Mouse (Mus musculus) cerebellum, adult 2 months (tissue): ENCODE results near the gene Rbms2. TPM values are rescaled to one million over a fixed set of nuclear protein-coding genes. Genes with fewer than 3 reads are reported as not detected.
A peak's percentile ranks its signal among the peaks of the same experiment; 100 is the strongest.

Experiments
- DNase-seq, 2 experiments: peaks; one replicate each; pipeline ENCODE4 v3.0.0; 2021
- H3K27ac ChIP-seq: fragments of 200-500 bp; 2 replicates; pipeline ENCODE4 v1.5.1; 2012; ENCODE audit warnings: low read length, control low read depth, inconsistent platforms; ENCODE audit not compliant: insufficient read depth
- H3K27me3 ChIP-seq: fragments of 200-500 bp; 2 replicates; pipeline ENCODE4 v1.6.1; 2012; ENCODE audit warnings: inconsistent platforms, mild to moderate bottlenecking, low read length, moderate library complexity; ENCODE audit not compliant: control insufficient read depth, insufficient read depth
- H3K4me1 ChIP-seq: fragments of 200-500 bp; 2 replicates; pipeline ENCODE4 v1.6.1; 2011; ENCODE audit warnings: low read length; ENCODE audit not compliant: control insufficient read depth, insufficient read depth
- H3K4me3 ChIP-seq: fragments of 200-500 bp; replicated peaks from 2 replicates; pipeline ENCODE3; 2011; ENCODE audit warnings: mild to moderate bottlenecking, low read depth, low read length, control low read depth; ENCODE audit not compliant: insufficient read depth
- CTCF ChIP-seq: fragments of 200-500 bp; IDR thresholded peaks from 2 replicates; pipeline ENCODE4 v1.5.1; 2011; ENCODE audit warnings: low read depth, mild to moderate bottlenecking, control low read depth, low read length, moderate library complexity, borderline replicate concordance; ENCODE audit not compliant: insufficient read depth
- POLR2A ChIP-seq: fragments of 200-500 bp; IDR thresholded peaks from 2 replicates; pipeline ENCODE4 v1.6.1; 2011; ENCODE audit warnings: low read length, control low read depth, borderline replicate concordance; ENCODE audit not compliant: insufficient read depth
- WGBS: fragments of 180-500 bp; shearing (Covaris S2); methylation state at CpG from one replicate; pipeline ENCODE4 v1.1.7; 2018; 5-methylcytosine and 5-hydroxymethylcytosine counted together
- polyA plus RNA-seq: library from polyadenylated mRNA; depleted of rRNA; stranded (reverse); fragments of >200 nt; gene quantifications from 2 replicates; pipeline ENCODE4 v1.2.3, GENCODE M21; 2012

Gene Rbms2
- polyA plus RNA-seq, 1 experiment: 23.7 TPM

DNA sequence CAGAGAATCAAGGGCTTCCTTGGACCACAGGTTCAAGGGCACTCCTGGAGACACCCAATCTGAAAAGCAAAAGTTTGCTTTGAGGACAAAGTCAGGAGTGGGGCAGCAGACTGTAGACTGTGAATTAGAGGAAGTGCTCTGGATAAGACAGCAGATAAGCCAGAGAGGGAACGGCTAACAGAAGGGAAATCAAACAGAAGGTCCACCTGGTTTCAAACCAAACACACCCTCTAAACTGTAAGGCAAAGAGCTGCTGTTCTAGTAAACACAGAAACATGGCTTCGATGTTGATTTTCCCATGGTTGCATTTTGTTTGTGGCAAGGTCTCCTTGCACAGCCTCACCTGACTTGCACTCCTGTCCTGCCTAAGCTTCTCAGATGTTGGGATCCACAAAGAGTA lies 11.4 kb upstream of the Rbms2 start:
- no peak for TF ChIP-seq CTCF
- no peak for TF ChIP-seq POLR2A
- no peak for DNase-seq
- Histone ChIP-seq H3K4me3 (no peak overlapping the region), H3K27me3 (no peaks in the 10 kb centered on the region), H3K4me1 (no peaks in the 10 kb centered on the region), H3K27ac (no peak overlapping the region)
- 91% methylated on average over 2 of the region's 2 CpGs for WGBS

GRCm38 (mm10) chr10:128188242-128188877 lies 8.3 kb upstream of the Rbms2 start:
- no peaks in the 10 kb centered on the region for H3K4me1 ChIP-seq
- 49% methylated on average over 2 of the region's 2 CpGs for WGBS
- no peaks in the 10 kb centered on the region for H3K27me3 ChIP-seq
- no peak overlapping the region for H3K27ac ChIP-seq
- H3K4me3 ChIP-seq: no peak overlapping the region
- peak; percentile 58 to 77 for DNase-seq
- TF ChIP-seq CTCF (peak; percentile 56), POLR2A (no peak)

GRCm38 (mm10) chr10:128187181-128187605 lies 7.1 kb upstream of the Rbms2 start:
- no peak overlapping the region for H3K27ac ChIP-seq
- no peaks in the 10 kb centered on the region for H3K27me3 ChIP-seq
- no peak overlapping the region for H3K4me3 ChIP-seq
- no peak for TF ChIP-seq POLR2A
- TF ChIP-seq CTCF: no peak
- DNase-seq: no peak
- H3K4me1 ChIP-seq: no peaks in the 10 kb centered on the region
- WGBS: 78% methylated on average over 5 of the region's 5 CpGs

DNA sequence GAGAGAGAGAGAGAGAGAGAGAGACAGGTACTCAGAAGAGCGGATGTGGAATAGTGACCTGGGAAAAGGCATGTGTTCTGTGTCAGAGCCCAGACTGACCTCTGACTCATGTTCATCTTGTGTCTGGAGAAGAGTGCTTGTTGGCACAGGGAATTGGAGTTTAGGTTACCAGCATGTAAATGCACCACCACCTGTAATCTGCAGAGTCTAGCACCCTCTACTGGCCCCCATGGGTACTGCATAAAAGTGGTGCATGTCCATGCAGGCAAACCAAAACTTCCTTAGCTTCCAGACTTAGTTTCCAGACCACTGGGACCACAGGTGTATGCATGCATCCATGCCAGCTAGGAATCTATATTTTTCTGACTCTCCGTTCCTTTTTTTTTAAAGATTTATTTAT lies 5.9 kb upstream of the Rbms2 start:
- no peak overlapping the region for H3K27ac ChIP-seq
- H3K27me3 ChIP-seq: no peaks in the 10 kb centered on the region
- 53% methylated on average over 2 of the region's 2 CpGs for WGBS
- H3K4me3 ChIP-seq: no peak overlapping the region
- TF ChIP-seq POLR2A (no peak), CTCF (peak; percentile 91)
- H3K4me1 ChIP-seq: no peaks in the 10 kb centered on the region
- DNase-seq: peak; percentile 69 to 80

GRCm38 (mm10) chr10:128185277-128185940 lies 5.3 kb upstream of the Rbms2 start:
- TF ChIP-seq POLR2A (no peak), CTCF (no peak)

GRCm38 (mm10) chr10:128184296-128184695 lies 4.2 kb upstream of the Rbms2 start:
- WGBS: 87% methylated on average over 2 of the region's 2 CpGs
- no peak for DNase-seq
- TF ChIP-seq POLR2A: no peak
- no peak for TF ChIP-seq CTCF
- Histone ChIP-seq H3K27ac (no peak overlapping the region), H3K27me3 (no peaks in the 10 kb centered on the region), H3K4me1 (no peaks in the 10 kb centered on the region), H3K4me3 (no peak overlapping the region)

More at GRCm38 (mm10) chr10:128185277-128185940, 5.3 kb upstream of the Rbms2 start:
- Histone ChIP-seq H3K4me1 (no peaks in the 10 kb centered on the region), H3K27me3 (no peaks in the 10 kb centered on the region), H3K4me3 (no peak overlapping the region), H3K27ac (no peak overlapping the region)
- WGBS: 77% methylated on average over 6 of the region's 6 CpGs
- no peak for DNase-seq

GRCm38 (mm10) chr10:128177316-128177715 lies 2.8 kb downstream of the Rbms2 start:
- Histone ChIP-seq H3K4me1 (no peaks in the 10 kb centered on the region), H3K4me3 (no peak overlapping the region), H3K27me3 (no peaks in the 10 kb centered on the region), H3K27ac (no peak overlapping the region)
- 85% methylated on average over 4 of the region's 4 CpGs for WGBS
- DNase-seq: no peak
- TF ChIP-seq CTCF: no peak
- no peak for TF ChIP-seq POLR2A
